Mouse (Mus musculus) hindbrain, embryonic 16.5 days (tissue): Measurements from ENCODE around the gene Grin3b. TPM values are rescaled to one million over a fixed set of nuclear protein-coding genes. Genes with fewer than 3 reads are reported as not detected.

Experiments
- ATAC-seq: fragments of 200-750 bp; cut with Nextera tagmentation; 2 replicates; pipeline ENCODE4 v1.8.0; 2017; ENCODE audit warnings: moderate TSS enrichment, moderate library complexity
- H3K27ac ChIP-seq: fragments of 300-500 bp; sonication (generic); 2 replicates; pipeline ENCODE4 v1.5.1; 2014; ENCODE audit warnings: low read depth, mild to moderate bottlenecking, control low read depth, low read length, moderate library complexity
- H3K27me3 ChIP-seq: fragments of 300-500 bp; sonication (generic); replicated peaks from 2 replicates; pipeline ENCODE4 v1.6.1; 2014; ENCODE audit warnings: low read length; ENCODE audit not compliant: control insufficient read depth, insufficient read depth
- H3K36me3 ChIP-seq: fragments of 300-500 bp; sonication (generic); 2 replicates; pipeline ENCODE4 v1.6.1; 2014; ENCODE audit warnings: mild to moderate bottlenecking, low read length, moderate library complexity, mixed read lengths; ENCODE audit not compliant: control insufficient read depth, insufficient read depth
- H3K4me1 ChIP-seq: fragments of 300-500 bp; sonication (generic); 2 replicates; pipeline ENCODE4 v1.6.1; 2014; ENCODE audit warnings: low read depth, low read length; ENCODE audit not compliant: control insufficient read depth, insufficient read depth
- H3K4me2 ChIP-seq: fragments of 300-500 bp; sonication (generic); 2 replicates; pipeline ENCODE4 v1.6.1; 2014; ENCODE audit warnings: mild to moderate bottlenecking, low read length, control low read depth, moderate library complexity
- H3K4me3 ChIP-seq: fragments of 300-500 bp; sonication (generic); 2 replicates; pipeline ENCODE4 v1.5.1; 2014; ENCODE audit warnings: mild to moderate bottlenecking, low read length, control low read depth, moderate library complexity
- H3K9ac ChIP-seq: fragments of 300-500 bp; sonication (generic); 2 replicates; pipeline ENCODE4 v1.6.1; 2014; ENCODE audit warnings: low read depth, mild to moderate bottlenecking, control low read depth, low read length, moderate library complexity
- H3K9me3 ChIP-seq: fragments of 300-500 bp; sonication (generic); 2 replicates; pipeline ENCODE4 v1.6.1; 2014; ENCODE audit warnings: mild to moderate bottlenecking, low read length, moderate library complexity; ENCODE audit not compliant: control insufficient read depth
- WGBS: fragments of 180-500 bp; shearing (Covaris S2); extraction: QIAGEN DNeasy Blood & Tissue Kit; methylation state at CpG from one replicate; pipeline ENCODE4 v1.1.7; 2014; 5-methylcytosine and 5-hydroxymethylcytosine counted together
- polyA plus RNA-seq: library from polyadenylated mRNA; unstranded; fragments of >200 nt; fragmentation: Nextera tagmentation; extraction: Ambion mirVana; gene quantifications from 2 replicates; pipeline ENCODE4 v1.2.1, GENCODE M21; 2015

Grin3b gene
- polyA plus RNA-seq, 1 experiment from 2014 or later: 0.46 TPM

GRCm38 (mm10) chr10:79987771-79988505 is 17.4 kb downstream of the Grin3b start:
- Histone ChIP-seq H3K36me3 (no peaks in the 10 kb centered on the region), H3K27me3 (peaks cover 24% of the 10 kb centered on the region), H3K9me3 (peaks cover 6% of the 10 kb centered on the region), H3K4me3 (peak overlapping the region; percentile 48), H3K9ac (peak overlapping the region; percentile 51), H3K4me2 (peak overlapping the region; percentile 62), H3K4me1 (peaks cover 15% of the 10 kb centered on the region), H3K27ac (no peak overlapping the region)
- WGBS: 10% methylated on average over 27 of the region's 27 CpGs
- ATAC-seq: no peak

GRCm38 (mm10) chr10:79988506-79989271 is 18.2 kb downstream of the Grin3b start, which contains the start of gene Cnn2:
TSS of gene Cnn2 (plus strand) at chr10:79988584.
- Histone ChIP-seq H3K36me3 (no peaks in the 10 kb centered on the region), H3K27ac (no peak within 1 kb of the TSS), H3K4me1 (peaks cover 9% of the 10 kb centered on the region), H3K9me3 (peaks cover 6% of the 10 kb centered on the region), H3K4me2 (peak within 1 kb of the TSS; percentile 62), H3K27me3 (peaks cover 24% of the 10 kb centered on the region), H3K4me3 (peak within 1 kb of the TSS; percentile 48), H3K9ac (peak within 1 kb of the TSS; percentile 51)
- no peak for ATAC-seq
- WGBS: under 1% methylated on average over 41 of the region's 59 CpGs

DNA sequence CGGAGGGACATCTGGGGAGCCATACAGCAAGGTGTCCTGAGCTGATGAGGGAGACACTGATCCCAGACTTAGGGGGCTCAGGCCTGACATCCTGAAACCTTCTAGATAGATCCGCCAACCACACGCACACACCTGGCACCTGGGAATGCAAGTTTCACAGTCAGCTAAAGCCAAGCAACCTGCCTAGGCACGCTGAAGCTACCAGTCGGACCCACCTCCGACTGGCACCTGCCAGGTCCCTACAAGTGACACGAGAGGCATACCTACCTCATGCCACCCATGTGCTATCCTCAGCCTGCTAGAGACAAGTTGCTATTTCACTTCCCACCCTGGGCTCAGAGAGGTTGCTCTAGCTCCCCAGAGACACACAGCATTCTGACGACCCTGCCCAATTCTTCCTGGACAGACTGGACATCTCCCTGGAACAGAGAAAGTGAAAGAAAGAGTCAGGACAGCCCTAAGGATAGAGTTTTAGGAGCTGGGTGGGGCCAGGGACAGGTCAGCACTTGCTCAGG is 18.8 kb downstream of the Grin3b start:
- H3K9me3 ChIP-seq: peaks cover 6% of the 10 kb centered on the region
- H3K4me1 ChIP-seq: peaks cover 9% of the 10 kb centered on the region
- 31% methylated on average over 8 of the region's 8 CpGs for WGBS
- peak overlapping the region; percentile 48 for H3K4me3 ChIP-seq
- peaks cover 24% of the 10 kb centered on the region for H3K27me3 ChIP-seq
- no peak overlapping the region for H3K9ac ChIP-seq
- no peaks in the 10 kb centered on the region for H3K36me3 ChIP-seq
- H3K27ac ChIP-seq: no peak overlapping the region
- peak overlapping the region; percentile 62 for H3K4me2 ChIP-seq
- no peak for ATAC-seq

DNA sequence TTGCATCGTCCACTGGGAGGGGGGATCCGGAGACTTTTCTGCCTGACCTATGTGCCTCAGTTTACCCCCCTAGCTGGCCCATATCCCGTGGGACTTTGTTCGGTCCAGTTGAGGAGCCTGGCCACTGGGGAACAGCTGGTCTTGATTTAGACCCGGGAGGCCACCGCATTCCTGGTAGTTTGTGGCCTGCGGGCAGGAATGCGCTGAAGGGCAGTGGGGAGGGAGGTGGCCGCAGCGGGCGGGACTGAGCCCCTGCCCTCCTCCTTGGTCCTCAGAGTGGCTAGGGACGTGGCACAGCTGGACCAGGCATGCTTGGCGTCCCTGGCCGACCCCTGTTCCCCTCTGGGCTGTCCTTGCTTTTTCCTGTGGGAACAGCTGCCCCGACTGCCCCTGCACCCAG is 19.4 kb downstream of the Grin3b start:
- H3K9ac ChIP-seq: 0 out of 2 replicates have a peak overlapping the region, but pooled peaks have one; percentile 24
- ATAC-seq: no peak
- H3K36me3 ChIP-seq: no peaks in the 10 kb centered on the region
- H3K27ac ChIP-seq: no peak overlapping the region
- peak overlapping the region; percentile 62 for H3K4me2 ChIP-seq
- peaks cover 6% of the 10 kb centered on the region for H3K9me3 ChIP-seq
- 16% methylated on average over 15 of the region's 15 CpGs for WGBS
- peak overlapping the region; percentile 48; the same call in 1 of the 2 replicates for H3K4me3 ChIP-seq
- peaks cover 9% of the 10 kb centered on the region for H3K4me1 ChIP-seq
- H3K27me3 ChIP-seq: peaks cover 24% of the 10 kb centered on the region

DNA sequence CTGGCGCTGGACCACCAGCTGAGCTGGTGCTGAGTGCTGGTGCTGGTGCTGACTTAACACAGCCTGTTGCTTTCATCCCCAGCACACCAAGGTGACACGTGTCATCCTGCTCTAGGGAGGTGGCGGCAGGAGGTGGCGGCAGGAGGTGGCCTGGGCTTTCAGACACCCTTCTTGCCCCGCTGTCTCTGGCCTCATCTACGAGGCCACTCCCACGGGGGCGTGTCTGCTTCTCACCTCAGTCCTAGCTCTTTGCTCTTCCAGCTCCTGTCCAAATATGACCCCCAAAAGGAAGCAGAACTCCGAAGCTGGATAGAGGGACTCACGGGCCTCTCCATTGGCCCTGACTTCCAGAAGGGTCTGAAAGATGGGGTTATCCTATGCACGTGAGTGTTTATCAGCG is 20.6 kb downstream of the Grin3b start:
- no peak for ATAC-seq
- Histone ChIP-seq H3K27me3 (peaks cover 24% of the 10 kb centered on the region), H3K4me2 (no peak overlapping the region), H3K9ac (no peak overlapping the region), H3K4me3 (no peak overlapping the region), H3K9me3 (peaks cover 6% of the 10 kb centered on the region), H3K36me3 (no peaks in the 10 kb centered on the region), H3K27ac (no peak overlapping the region), H3K4me1 (peaks cover 11% of the 10 kb centered on the region)
- WGBS: 58% methylated on average over 12 of the region's 12 CpGs

GRCm38 (mm10) chr10:79991548-79991947 is 21.0 kb downstream of the Grin3b start:
- H3K36me3 ChIP-seq: no peaks in the 10 kb centered on the region
- H3K27ac ChIP-seq: no peak overlapping the region
- no peak overlapping the region for H3K4me3 ChIP-seq
- no peak overlapping the region for H3K4me2 ChIP-seq
- no peak for ATAC-seq
- 85% methylated on average over 6 of the region's 6 CpGs for WGBS
- H3K4me1 ChIP-seq: peaks cover 8% of the 10 kb centered on the region
- no peak overlapping the region for H3K9ac ChIP-seq
- H3K9me3 ChIP-seq: peaks cover 6% of the 10 kb centered on the region
- H3K27me3 ChIP-seq: peaks cover 24% of the 10 kb centered on the region

- 85% methylated on average over 16 of the region's 16 CpGs for WGBS
These were observed 24.0 kb downstream of the Grin3b start for GRCm38 (mm10) chr10:79994397-79995115.

GRCm38 (mm10) chr10:79995636-79996035 is 25.1 kb downstream of the Grin3b start:
- Histone ChIP-seq H3K4me2 (peak overlapping the region; percentile 88), H3K4me3 (no peak overlapping the region; the same call in 1 of the 2 replicates), H3K4me1 (peaks cover 18% of the 10 kb centered on the region), H3K27me3 (no peaks in the 10 kb centered on the region; the same call in 1 of the 2 replicates), H3K27ac (no peak overlapping the region), H3K9ac (no peak overlapping the region), H3K36me3 (no peaks in the 10 kb centered on the region), H3K9me3 (peaks cover 6% of the 10 kb centered on the region)
- ATAC-seq: no peak
- 89% methylated on average over 1 of the region's 1 CpGs for WGBS

More at GRCm38 (mm10) chr10:79994397-79995115, 24.0 kb downstream of the Grin3b start:
- no peak for ATAC-seq
- Histone ChIP-seq H3K4me1 (peaks cover 18% of the 10 kb centered on the region), H3K9me3 (peaks cover 6% of the 10 kb centered on the region), H3K9ac (no peak overlapping the region), H3K4me3 (no peak overlapping the region), H3K27me3 (peaks cover 5% of the 10 kb centered on the region), H3K27ac (no peak overlapping the region), H3K36me3 (no peaks in the 10 kb centered on the region), H3K4me2 (no peak overlapping the region)
